Mouse (Mus musculus): ENCODE measurements around the gene Runx1. TPM values are rescaled to one million over a fixed set of nuclear protein-coding genes. Genes with fewer than 3 reads are reported as not detected.

Runx1 gene
- total and polyA plus RNA-seq, 3 experiments: 3.1 to 10.9 (median 4.7) TPM

GRCm38 (mm10) chr16:92856779-92857178 lies 30.8 kb upstream of the Runx1 start:
- in situ Hi-C loops (cut with MboI; ENCODE audit: low pct_ligation_motif_present, low pct_unique_long_range_greater_than_20kb, low sequenced_read_pairs): no loop called here

GRCm38 (mm10) chr16:92852276-92852675 lies 26.3 kb upstream of the Runx1 start:
- Histone ChIP-seq H3K4me1 (ENCODE audit: control insufficient read depth in 1 of 2, insufficient read depth in 2 of 2) (0 out of 4 replicates have a peak, but pooled peaks cover 0 to 2% of the 10 kb centered on the region in 2 experiments), H3K4me2 (ENCODE audit: insufficient read depth, low read depth, poor library complexity, severe bottlenecking) (no peak overlapping the region), H3K27me3 (replicated peaks) (no peaks in the 10 kb centered on the region), H3K79me2 (replicated peaks; ENCODE audit: control insufficient read depth, extremely low read depth, insufficient read depth, poor library complexity, severe bottlenecking) (no peaks in the 10 kb centered on the region), H3K36me3 (replicated peaks in 1 of 2; ENCODE audit: control insufficient read depth in 1 of 2, insufficient read depth in 1 of 2, low read length in 1 of 2) (no peaks in the 10 kb centered on the region), H3K9me3 (replicated peaks; ENCODE audit: low read length) (peaks cover 2% of the 10 kb centered on the region), H3K9ac (ENCODE audit: insufficient read depth, low read depth) (no peak overlapping the region), H3K27ac (ENCODE audit: insufficient read depth, low read depth) (no peak overlapping the region), H3K4me3 (replicated peaks in 1 of 3; ENCODE audit: low read depth in 2 of 3, low read length in 2 of 3, poor library complexity in 1 of 3) (no peak overlapping the region)
- dilution Hi-C loops (cut with MboI; ENCODE audit: extremely low pct_ligation_motif_present, extremely low pct_unique_long_range_greater_than_20kb, low sequenced_read_pairs): no loop called here
- in situ Hi-C loops (cut with MboI; ENCODE audit: low pct_ligation_motif_present, low pct_unique_long_range_greater_than_20kb, low sequenced_read_pairs): no loop called here
- TF ChIP-seq NRF1 (IDR thresholded peaks at IDR 0.05; ENCODE audit: low read depth, low read length) (no peak), POLR2AphosphoS2 (IDR thresholded peaks at IDR 0.05; ENCODE audit: low read depth, low read length) (no peak), MAX (IDR thresholded peaks at IDR 0.05; ENCODE audit: low read length) (no peak), ETS1 (conservative IDR thresholded peaks at IDR 0.05; ENCODE audit: low read depth, low read length) (no peak), CTCF (conservative IDR thresholded peaks at IDR 0.05 in 1 of 2, IDR thresholded peaks at IDR 0.05 in 1 of 2; ENCODE audit: low read depth in 2 of 2, low read length in 2 of 2) (no peak)
- DNase-seq (ENCODE audit: extremely low read depth): no peak

More at GRCm38 (mm10) chr16:92856779-92857178, 30.8 kb upstream of the Runx1 start:
- H3K9me3 ChIP-seq (replicated peaks; ENCODE audit: low read length): no peaks in the 10 kb centered on the region
- no peak overlapping the region for H3K4me2 ChIP-seq (ENCODE audit: insufficient read depth, low read depth, poor library complexity, severe bottlenecking)
- dilution Hi-C loops (cut with MboI; ENCODE audit: extremely low pct_ligation_motif_present, extremely low pct_unique_long_range_greater_than_20kb, low sequenced_read_pairs): no loop called here
- H3K27ac ChIP-seq (ENCODE audit: insufficient read depth, low read depth): no peak overlapping the region
- no peak for TF ChIP-seq MYC (IDR thresholded peaks at IDR 0.05; ENCODE audit: low read depth, low read length)
- no peak for TF ChIP-seq POLR2A (IDR thresholded peaks at IDR 0.05; ENCODE audit: low read depth, low read length)
- TF ChIP-seq SIN3A (IDR thresholded peaks at IDR 0.05; ENCODE audit: low read length): no peak
- TF ChIP-seq MEF2A (IDR thresholded peaks at IDR 0.05; ENCODE audit: borderline replicate concordance, low read depth, low read length): no peak
- TF ChIP-seq MAFK (IDR thresholded peaks at IDR 0.05; ENCODE audit: insufficient replicate concordance, low read length): no peak
- no peak for TF ChIP-seq MAX (IDR thresholded peaks at IDR 0.05; ENCODE audit: low read length)
- TF ChIP-seq MAZ (IDR thresholded peaks at IDR 0.05; ENCODE audit: low read depth, low read length): no peak
- H3K36me3 ChIP-seq (replicated peaks in 1 of 2; ENCODE audit: control insufficient read depth in 1 of 2, insufficient read depth in 1 of 2, low read length in 1 of 2): no peaks in the 10 kb centered on the region
- H3K4me3 ChIP-seq (replicated peaks in 1 of 3; ENCODE audit: low read depth in 2 of 3, low read length in 2 of 3, poor library complexity in 1 of 3): no peak overlapping the region
- H3K4me1 ChIP-seq (ENCODE audit: control insufficient read depth in 1 of 2, insufficient read depth in 2 of 2): no peaks in the 10 kb centered on the region
- H3K27me3 ChIP-seq (replicated peaks): no peaks in the 10 kb centered on the region
- no peak overlapping the region for H3K9ac ChIP-seq (ENCODE audit: insufficient read depth, low read depth)
- no peaks in the 10 kb centered on the region for H3K79me2 ChIP-seq (replicated peaks; ENCODE audit: control insufficient read depth, extremely low read depth, insufficient read depth, poor library complexity, severe bottlenecking)
- no peak for DNase-seq (ENCODE audit: extremely low read depth)

DNA sequence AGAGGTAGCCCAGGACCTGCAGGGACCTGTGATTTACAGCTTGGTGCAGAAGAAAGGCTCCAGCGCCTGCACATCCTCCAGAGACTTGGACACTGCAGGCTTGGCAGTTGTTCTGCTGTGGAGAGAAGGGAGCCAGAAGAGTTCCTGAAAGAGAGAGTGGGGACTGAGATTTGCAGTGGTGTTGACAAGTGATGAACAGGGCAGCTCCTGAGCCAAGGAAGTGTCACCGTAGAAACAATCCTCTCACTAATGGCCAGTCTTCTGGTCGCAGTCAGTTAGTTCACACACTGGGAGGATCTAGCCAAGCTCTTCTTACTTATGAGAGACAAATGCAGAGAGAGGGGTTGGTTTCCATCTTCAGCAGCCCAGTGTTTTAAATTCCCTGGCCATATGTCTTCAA lies 24.5 kb upstream of the Runx1 start:
- Histone ChIP-seq H3K27me3 (replicated peaks) (no peaks in the 10 kb centered on the region), H3K9me3 (replicated peaks; ENCODE audit: low read length) (peaks cover 2% of the 10 kb centered on the region), H3K9ac (ENCODE audit: insufficient read depth, low read depth) (no peak overlapping the region), H3K79me2 (replicated peaks; ENCODE audit: control insufficient read depth, extremely low read depth, insufficient read depth, poor library complexity, severe bottlenecking) (no peaks in the 10 kb centered on the region), H3K36me3 (replicated peaks in 1 of 2; ENCODE audit: control insufficient read depth in 1 of 2, insufficient read depth in 1 of 2, low read length in 1 of 2) (no peaks in the 10 kb centered on the region), H3K4me2 (ENCODE audit: insufficient read depth, low read depth, poor library complexity, severe bottlenecking) (no peak overlapping the region), H3K27ac (ENCODE audit: insufficient read depth, low read depth) (no peak overlapping the region), H3K4me1 (ENCODE audit: control insufficient read depth in 1 of 2, insufficient read depth in 2 of 2) (0 out of 4 replicates have a peak, but pooled peaks cover 0 to 2% of the 10 kb centered on the region in 2 experiments), H3K4me3 (replicated peaks in 1 of 3; ENCODE audit: low read depth in 2 of 3, low read length in 2 of 3, poor library complexity in 1 of 3) (no peak overlapping the region)
- DNase-seq (ENCODE audit: extremely low read depth): no peak
- dilution Hi-C loops (cut with MboI; ENCODE audit: extremely low pct_ligation_motif_present, extremely low pct_unique_long_range_greater_than_20kb, low sequenced_read_pairs) (no loop called here), in situ Hi-C loops (cut with MboI; ENCODE audit: low pct_ligation_motif_present, low pct_unique_long_range_greater_than_20kb, low sequenced_read_pairs) (no loop called here)
- no peak for TF ChIP-seq TBP (conservative IDR thresholded peaks at IDR 0.05; ENCODE audit: low read depth, low read length)
